Mouse (Mus musculus): ENCODE results near the gene Rab40b.

DNA sequence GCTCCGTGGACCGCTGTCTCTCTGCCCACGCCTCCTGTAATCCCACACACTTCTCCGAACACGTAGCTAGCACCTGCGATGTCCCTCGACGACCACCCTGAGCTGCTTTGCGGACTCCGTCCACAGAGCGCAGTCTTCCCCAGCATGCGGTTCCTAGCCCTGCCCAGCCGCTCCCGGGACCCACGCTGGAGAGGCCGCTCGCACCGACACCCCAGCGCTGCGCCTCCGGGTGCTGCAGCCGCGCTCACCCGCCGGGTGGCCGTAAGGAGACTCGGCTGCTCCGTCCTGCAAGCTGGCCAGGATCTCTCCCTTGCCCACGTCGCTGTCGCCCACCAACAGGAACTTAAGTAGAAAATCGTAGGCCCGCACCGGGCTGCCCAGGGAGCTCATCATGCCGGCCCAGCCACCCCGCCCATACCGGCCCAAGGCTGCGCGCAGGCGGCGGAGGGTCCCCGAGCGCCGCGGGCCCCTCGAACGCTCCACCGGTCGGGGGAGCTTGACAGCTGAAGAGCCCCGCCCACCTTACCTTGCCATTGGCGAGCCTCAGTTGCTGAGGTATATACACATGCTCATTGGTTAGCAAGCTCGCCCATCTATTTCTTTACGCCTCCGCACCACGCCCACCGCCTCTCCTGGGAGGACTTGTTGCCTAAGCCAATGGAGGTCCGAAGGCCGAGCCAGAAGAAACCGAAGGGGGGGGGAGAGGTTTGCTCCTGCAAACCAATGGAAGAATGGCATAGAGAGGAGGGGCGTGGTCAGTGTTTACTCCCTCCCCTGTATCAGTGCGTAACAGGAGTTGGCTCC is at the start of gene Rab40b:
- TF ChIP-seq USF1 (IDR thresholded peaks at IDR 0.05; ENCODE audit: low read depth, low read length) = no peak
- no peak for TF ChIP-seq CTCF (IDR thresholded peaks at IDR 0.05 in 2 of 3, conservative IDR thresholded peaks at IDR 0.05 in 1 of 3; ENCODE audit: control insufficient read depth in 1 of 3, insufficient read depth in 1 of 3, low read depth in 2 of 3, low read length in 3 of 3, poor library complexity in 1 of 3, severe bottlenecking in 1 of 3)
- TF ChIP-seq ZKSCAN1 (IDR thresholded peaks at IDR 0.05; ENCODE audit: low read depth, low read length) = no peak
- TF ChIP-seq GATA1 (IDR thresholded peaks at IDR 0.05; ENCODE audit: low read depth, low read length) = no peak
- TF ChIP-seq CHD1 (IDR thresholded peaks at IDR 0.05; ENCODE audit: low read depth, low read length) = no peak
- TF ChIP-seq MYC (IDR thresholded peaks at IDR 0.05; ENCODE audit: low read depth, low read length) = no peak
- TF ChIP-seq POLR2A (IDR thresholded peaks at IDR 0.05; ENCODE audit: control insufficient read depth in 1 of 2, insufficient read depth in 1 of 2, low read depth in 1 of 2, low read length in 2 of 2, poor library complexity in 1 of 2) = no peak
- TF ChIP-seq SIN3A (IDR thresholded peaks at IDR 0.05; ENCODE audit: low read length) = peak; percentile 40; the same call in 1 of the 2 replicates
- no peak for TF ChIP-seq RAD21 (IDR thresholded peaks at IDR 0.05; ENCODE audit: low read depth, low read length)
- TF ChIP-seq TAL1 (IDR thresholded peaks at IDR 0.05; ENCODE audit: low read length) = no peak
- no peak for TF ChIP-seq TBP (IDR thresholded peaks at IDR 0.05; ENCODE audit: low read depth, low read length)
- TF ChIP-seq TCF12 (IDR thresholded peaks at IDR 0.05; ENCODE audit: low read depth, low read length) = no peak
- TF ChIP-seq HCFC1 (IDR thresholded peaks at IDR 0.05; ENCODE audit: low read depth, low read length) = no peak
